Mouse (Mus musculus) kidney, adult 2 months (tissue): Measurements from ENCODE around the gene Naa38.

Source experiments
- CTCF ChIP-seq: fragments of 200-500 bp; conservative IDR thresholded peaks from 2 replicates; pipeline ENCODE4 v1.5.1; 2011; ENCODE audit warnings: low read depth, mild to moderate bottlenecking, control low read depth, low read length, moderate library complexity, mixed read lengths; ENCODE audit not compliant: insufficient read depth, insufficient read length
- POLR2A ChIP-seq: fragments of 200-500 bp; IDR thresholded peaks from one replicate; pipeline ENCODE4 v1.6.1; 2011; ENCODE audit warnings: low read depth, low read length, control low read depth

- TF ChIP-seq POLR2A: no peak
- no peak for TF ChIP-seq CTCF
Observed at GRCm38 (mm10) chr11:69410045-69410309, 14.7 kb downstream of the Naa38 start.
